Mouse (Mus musculus) frontal cortex, postnatal 14 days (tissue): ENCODE measurements at regions not wholly inside any gene's neighbourhood (a gene's known extent, or its start where the extent isn't known, plus 50 kb on each side); places are given as distances from the start of the nearest gene placed in this dataset.

Experiments used
- DNase-seq, 2 experiments: peaks; one replicate each; pipeline ENCODE4 v3.0.0; 2022; ENCODE audit warnings: low spot score in 2 of 2

DNA sequence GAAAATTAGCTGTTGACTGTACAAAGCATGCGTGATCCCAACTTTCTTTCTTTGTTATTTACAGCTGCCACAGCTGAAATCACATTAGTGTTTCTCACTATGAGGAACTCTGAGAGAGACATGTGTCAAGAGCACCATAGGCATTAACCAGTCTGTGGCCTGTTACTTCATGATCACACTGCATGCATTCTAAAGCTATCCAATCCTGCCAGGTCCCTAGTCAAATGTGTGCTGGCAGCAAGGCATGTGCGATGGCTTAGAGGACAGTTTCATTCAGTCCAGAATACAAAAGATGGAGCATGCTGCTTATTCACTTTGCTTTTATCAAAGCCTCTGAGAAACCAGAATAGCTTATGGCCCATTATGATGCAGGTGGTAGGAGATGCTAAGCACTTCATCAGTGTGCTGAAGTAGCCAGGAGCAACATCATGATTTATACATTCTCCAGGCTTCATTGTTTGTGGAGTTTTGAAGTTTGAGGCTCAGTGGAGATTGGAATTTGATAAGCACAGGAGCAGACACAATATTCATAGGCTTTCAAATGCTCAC is 882.9 kb upstream of the Lrrn3 start:
- no peak for DNase-seq

GRCm38 (mm10) chr12:42338996-42339680 is 852.9 kb upstream of the Lrrn3 start:
- no peak for DNase-seq

- DNase-seq = no peak
Measured at GRCm38 (mm10) chr12:42306429-42306828, 820.2 kb upstream of the Lrrn3 start.

GRCm38 (mm10) chr12:42277241-42278032 is 791.2 kb upstream of the Lrrn3 start:
- no peak for DNase-seq

DNA sequence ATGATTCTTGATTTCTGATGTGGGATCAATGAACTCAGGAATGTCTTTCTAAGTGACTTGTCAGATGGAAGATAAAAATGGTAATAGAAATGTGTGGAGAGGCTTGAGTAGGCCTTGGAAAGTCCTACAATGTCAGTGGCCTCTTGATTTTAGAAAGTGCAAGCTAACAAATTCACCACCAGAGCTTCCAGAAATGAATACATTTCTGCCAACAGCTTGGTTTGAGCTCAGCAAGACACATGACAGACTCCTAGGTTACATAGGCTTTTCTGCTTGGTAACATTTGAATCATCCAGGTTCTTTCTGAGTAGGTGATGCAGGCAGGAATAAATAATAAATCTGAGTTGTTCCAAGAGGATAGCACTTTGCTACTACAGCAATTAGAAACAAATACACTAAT is 764.2 kb upstream of the Lrrn3 start:
- DNase-seq = no peak

GRCm38 (mm10) chr12:42229235-42229634 is 743.0 kb upstream of the Lrrn3 start:
- no peak for DNase-seq

- DNase-seq = no peak
Measured at GRCm38 (mm10) chr12:42181646-42182045, 695.4 kb upstream of the Lrrn3 start.

DNA sequence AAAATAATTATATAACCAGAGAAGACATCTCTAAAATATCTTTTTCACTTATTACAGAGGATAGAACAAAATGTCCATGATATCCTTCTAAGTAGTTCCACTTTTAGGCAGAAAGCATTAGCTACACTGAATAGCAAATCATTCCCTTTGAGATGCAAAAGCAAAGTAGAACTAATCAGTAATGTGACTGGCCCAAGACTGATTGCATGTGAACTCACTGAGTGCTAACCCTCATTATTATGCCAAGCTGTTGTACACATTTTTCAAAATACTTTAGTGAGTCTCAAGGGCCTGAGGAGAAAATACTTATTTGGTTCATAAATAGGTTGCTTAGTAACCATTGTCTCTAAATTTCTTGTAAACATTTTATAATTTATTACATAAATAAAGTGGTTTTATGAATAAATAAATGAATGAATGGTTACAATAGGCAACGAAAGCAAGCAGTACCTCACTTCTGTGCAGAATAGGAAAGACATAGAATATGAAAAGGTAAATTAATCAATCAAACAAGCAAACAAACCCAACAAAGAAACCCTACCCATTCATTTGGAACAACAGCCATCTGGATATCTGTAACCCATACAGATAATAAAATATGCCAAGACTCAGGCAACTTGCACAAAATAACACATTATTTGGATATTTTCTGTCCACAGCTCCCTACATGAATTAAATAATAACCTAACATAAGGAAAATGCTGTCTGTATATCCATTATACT is 693.9 kb upstream of the Lrrn3 start:
- no peak for DNase-seq

DNA sequence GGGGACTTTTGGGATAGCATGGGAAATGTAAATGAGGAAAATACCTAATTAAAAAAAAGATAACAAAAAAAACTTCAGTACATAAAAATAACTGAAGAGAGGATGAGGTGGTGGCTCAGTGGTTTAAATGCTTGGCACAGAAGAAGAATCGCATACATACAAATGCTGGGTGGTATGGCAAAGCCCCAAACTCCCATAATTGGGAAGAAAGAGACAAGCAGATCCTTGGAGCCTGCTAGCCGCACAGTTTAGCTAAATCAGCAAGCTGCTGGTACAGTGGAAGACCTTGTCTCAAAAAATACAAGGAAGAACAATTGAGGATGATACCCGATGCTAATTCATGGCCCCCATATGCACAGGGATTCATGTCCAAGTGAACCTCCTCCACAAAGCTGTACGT is 661.7 kb upstream of the Lrrn3 start:
- DNase-seq = no peak

- DNase-seq = no peak
Measured at GRCm38 (mm10) chr12:42138694-42139442, 652.6 kb upstream of the Lrrn3 start.

- DNase-seq = no peak
Measured at GRCm38 (mm10) chr12:42138177-42138576, 651.9 kb upstream of the Lrrn3 start.

- peak in 1 of 2 experiments; percentile 9 for DNase-seq
Measured at GRCm38 (mm10) chr12:42137764-42138163, 651.5 kb upstream of the Lrrn3 start.

DNA sequence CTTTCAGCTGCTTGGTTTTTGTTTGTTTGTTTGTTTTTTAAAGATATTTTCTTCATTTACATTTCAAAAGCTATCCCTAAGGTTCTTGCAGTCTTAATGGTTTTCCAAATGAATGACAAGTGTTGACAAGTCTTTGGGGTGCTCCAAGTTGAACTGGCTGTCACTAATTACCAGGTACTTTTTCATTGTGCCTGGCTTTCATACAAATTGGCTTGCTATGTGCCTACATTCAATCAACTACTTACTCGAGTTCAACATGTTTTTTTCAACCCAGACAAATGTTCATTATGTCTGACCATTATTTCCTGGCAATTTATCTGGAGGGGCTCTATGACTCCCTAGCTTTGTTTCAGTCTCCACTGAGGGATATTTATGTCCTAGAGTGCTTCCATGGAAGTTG is 614.0 kb upstream of the Lrrn3 start:
- no peak for DNase-seq

- DNase-seq = no peak
Measured at GRCm38 (mm10) chr12:42070401-42070800, 584.2 kb upstream of the Lrrn3 start.

DNA sequence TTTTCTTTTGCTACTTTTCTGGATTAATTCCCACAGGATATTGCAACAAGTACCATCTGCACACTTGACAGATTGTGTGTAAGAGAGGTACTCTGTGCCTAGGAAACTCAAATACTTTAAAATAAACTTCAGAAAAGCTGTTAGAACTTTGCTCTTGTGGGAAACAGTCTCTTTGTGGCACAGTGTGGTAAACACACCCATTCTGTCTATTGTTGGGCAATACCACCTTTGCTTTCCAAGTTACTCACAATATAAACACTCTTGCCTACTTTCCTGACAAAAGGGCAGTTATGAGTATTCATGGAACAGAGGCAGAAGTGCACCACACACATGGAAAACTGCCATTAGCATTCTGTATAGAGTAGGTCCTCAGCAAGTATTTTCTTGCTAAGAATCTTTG is 577.5 kb upstream of the Lrrn3 start:
- no peak for DNase-seq

DNA sequence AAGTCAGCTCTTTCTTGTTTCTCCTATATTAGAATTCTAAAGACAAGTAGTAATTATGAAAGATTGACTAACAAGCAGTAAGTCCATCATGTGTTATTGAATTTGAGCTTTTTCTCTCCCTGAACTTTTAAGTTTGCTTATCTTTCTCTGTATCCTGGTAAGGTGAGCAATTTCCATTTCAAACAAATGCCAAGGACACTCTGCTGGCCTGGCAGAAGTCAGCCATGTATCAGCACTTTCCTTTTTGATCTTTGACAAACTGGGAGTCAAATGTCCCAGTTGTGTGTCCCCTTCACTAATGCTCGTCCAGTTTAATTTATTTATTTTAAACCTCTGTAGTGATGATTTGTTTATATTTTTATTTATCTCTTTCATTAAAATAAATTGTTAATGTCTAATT is 562.8 kb upstream of the Lrrn3 start:
- no peak for DNase-seq

DNA sequence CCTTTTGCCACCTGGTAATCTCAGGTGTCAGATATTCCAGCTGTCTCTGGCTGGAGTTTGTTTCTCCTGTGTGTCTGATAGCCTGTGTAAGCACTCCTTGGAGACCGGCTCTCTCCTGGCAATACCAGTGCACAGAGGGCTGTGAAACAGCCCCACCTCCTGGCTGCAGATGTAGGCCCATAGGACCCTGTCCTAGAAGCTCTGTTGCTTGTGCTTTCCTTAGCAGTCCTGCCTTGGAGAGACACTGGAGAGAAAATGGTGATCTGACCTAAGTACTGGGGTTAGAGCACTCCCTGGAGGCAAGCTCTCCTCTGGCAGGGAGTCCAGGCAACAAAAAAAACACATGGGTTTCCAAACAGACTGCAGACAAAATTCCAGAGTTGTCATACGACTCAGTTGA is 541.6 kb upstream of the Lrrn3 start:
- no peak for DNase-seq

DNA sequence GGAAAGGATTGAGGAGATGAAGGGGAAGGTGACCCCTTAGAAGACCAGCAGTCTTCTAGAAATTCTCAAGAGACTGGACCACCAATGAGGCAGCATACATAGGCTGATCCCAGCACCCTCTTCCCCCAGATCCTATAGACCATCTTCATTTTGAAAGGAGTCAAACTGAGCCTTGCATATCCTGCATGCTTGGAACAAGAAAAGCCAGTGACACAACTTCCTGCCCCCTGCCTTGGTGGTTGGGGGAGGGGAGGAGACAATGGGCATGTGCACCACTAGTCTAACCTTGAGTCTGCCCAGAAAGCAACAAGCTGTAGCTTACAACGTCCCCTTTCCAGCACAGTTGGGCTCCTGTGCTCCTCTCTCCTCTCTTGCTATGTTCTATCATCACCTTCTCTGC is 531.3 kb upstream of the Lrrn3 start:
- no peak for DNase-seq

- DNase-seq = no peak
Measured at GRCm38 (mm10) chr12:42008827-42009383, 522.7 kb upstream of the Lrrn3 start.

GRCm38 (mm10) chr12:42006912-42007311 is 520.7 kb upstream of the Lrrn3 start:
- no peak for DNase-seq
